Mouse (Mus musculus) kidney, adult 2 months (tissue): Measurements from ENCODE around the gene Cpm. TPM values are rescaled to one million over a fixed set of nuclear protein-coding genes. Genes with fewer than 3 reads are reported as not detected.

ENCODE experiments used
- DNase-seq: peaks from one replicate; pipeline ENCODE4 v3.0.0; 2021
- H3K27ac ChIP-seq: fragments of 200-500 bp; 2 replicates; pipeline ENCODE4 v1.5.1; 2012; ENCODE audit warnings: low read depth, low read length, control low read depth, inconsistent platforms; ENCODE audit not compliant: insufficient read depth
- H3K27me3 ChIP-seq: fragments of 200-500 bp; replicated peaks from 2 replicates; pipeline ENCODE4 v1.6.1; 2012; ENCODE audit warnings: mild to moderate bottlenecking, moderate library complexity, low read length, inconsistent platforms; ENCODE audit not compliant: control insufficient read depth, insufficient read depth
- H3K36me3 ChIP-seq: fragments of 200-500 bp; 2 replicates; pipeline ENCODE4 v1.6.1; 2012; ENCODE audit warnings: mild to moderate bottlenecking, moderate library complexity, low read length, inconsistent platforms; ENCODE audit not compliant: control insufficient read depth, insufficient read depth
- H3K4me1 ChIP-seq: fragments of 200-500 bp; 2 replicates; pipeline ENCODE4 v1.6.1; 2011; ENCODE audit warnings: low read length; ENCODE audit not compliant: control insufficient read depth, insufficient read depth
- H3K4me3 ChIP-seq: fragments of 200-500 bp; 2 replicates; pipeline ENCODE4 v1.5.1; 2011; ENCODE audit warnings: mild to moderate bottlenecking, low read depth, low read length, control low read depth; ENCODE audit not compliant: insufficient read depth
- CTCF ChIP-seq: fragments of 200-500 bp; conservative IDR thresholded peaks from 2 replicates; pipeline ENCODE4 v1.5.1; 2011; ENCODE audit warnings: low read depth, mild to moderate bottlenecking, control low read depth, low read length, moderate library complexity, mixed read lengths; ENCODE audit not compliant: insufficient read depth, insufficient read length
- POLR2A ChIP-seq: fragments of 200-500 bp; IDR thresholded peaks from one replicate; pipeline ENCODE4 v1.6.1; 2011; ENCODE audit warnings: low read depth, low read length, control low read depth
- WGBS: fragments of 180-500 bp; shearing (Covaris S2); methylation state at CpG from one replicate; pipeline ENCODE4 v1.1.7; 2018; 5-methylcytosine and 5-hydroxymethylcytosine counted together
- polyA plus RNA-seq: library from polyadenylated mRNA; depleted of rRNA; stranded (reverse); fragments of >200 nt; gene quantifications from 2 replicates; pipeline ENCODE4 v1.2.3, GENCODE M21; 2012

Cpm gene
- polyA plus RNA-seq, 1 experiment: 37.2 TPM

- Histone ChIP-seq H3K4me3 (no peak overlapping the region), H3K36me3 (peaks cover 2% of the 10 kb centered on the region; the same call in 1 of the 2 replicates), H3K27me3 (no peaks in the 10 kb centered on the region), H3K4me1 (no peaks in the 10 kb centered on the region), H3K27ac (no peak overlapping the region)
- TF ChIP-seq POLR2A (no peak), CTCF (no peak)
- WGBS: 80% methylated on average over 19 of the region's 19 CpGs
- DNase-seq: no peak
These were observed 55.2 kb downstream of the Cpm start for GRCm38 (mm10) chr10:117684298-117685170.

GRCm38 (mm10) chr10:117685171-117685848 is 56.0 kb downstream of the Cpm start:
- Histone ChIP-seq H3K27me3 (no peaks in the 10 kb centered on the region), H3K27ac (no peak overlapping the region), H3K36me3 (peaks cover 5% of the 10 kb centered on the region), H3K4me3 (no peak overlapping the region), H3K4me1 (no peaks in the 10 kb centered on the region)
- TF ChIP-seq POLR2A (no peak), CTCF (no peak)
- WGBS: 88% methylated on average over 15 of the region's 15 CpGs
- DNase-seq: no peak

GRCm38 (mm10) chr10:117685849-117686591 is 56.7 kb downstream of the Cpm start:
- DNase-seq: no peak
- Histone ChIP-seq H3K4me1 (no peaks in the 10 kb centered on the region), H3K27ac (no peak overlapping the region), H3K27me3 (no peaks in the 10 kb centered on the region), H3K4me3 (no peak overlapping the region), H3K36me3 (peaks cover 10% of the 10 kb centered on the region)
- no peak for TF ChIP-seq POLR2A
- no peak for TF ChIP-seq CTCF
- 91% methylated on average over 13 of the region's 13 CpGs for WGBS

GRCm38 (mm10) chr10:117687018-117687417 is 57.7 kb downstream of the Cpm start:
- Histone ChIP-seq H3K4me1 (no peaks in the 10 kb centered on the region), H3K36me3 (peaks cover 12% of the 10 kb centered on the region), H3K27me3 (no peaks in the 10 kb centered on the region), H3K4me3 (no peak overlapping the region), H3K27ac (no peak overlapping the region)
- DNase-seq: no peak
- 68% methylated on average over 3 of the region's 3 CpGs for WGBS
- TF ChIP-seq CTCF (no peak), POLR2A (no peak)

GRCm38 (mm10) chr10:117687577-117687976 is 58.3 kb downstream of the Cpm start:
- no peak for DNase-seq
- 85% methylated on average over 7 of the region's 7 CpGs for WGBS
- Histone ChIP-seq H3K4me1 (no peaks in the 10 kb centered on the region), H3K36me3 (peaks cover 12% of the 10 kb centered on the region), H3K27me3 (no peaks in the 10 kb centered on the region), H3K4me3 (no peak overlapping the region), H3K27ac (no peak overlapping the region)
- TF ChIP-seq POLR2A (no peak), CTCF (no peak)

GRCm38 (mm10) chr10:117688204-117689151 is 59.2 kb downstream of the Cpm start:
- H3K4me3 ChIP-seq: no peak overlapping the region
- peak; percentile 37 for DNase-seq
- no peaks in the 10 kb centered on the region for H3K27me3 ChIP-seq
- H3K27ac ChIP-seq: no peak overlapping the region
- no peaks in the 10 kb centered on the region for H3K4me1 ChIP-seq
- 81% methylated on average over 13 of the region's 13 CpGs for WGBS
- peaks cover 14% of the 10 kb centered on the region for H3K36me3 ChIP-seq
- TF ChIP-seq POLR2A (no peak), CTCF (peak; percentile 53; the same call in 1 of the 2 replicates)
